Mouse (Mus musculus) macrophage (primary cell): ENCODE results near the gene Fam163a. TPM values are rescaled to one million over a fixed set of nuclear protein-coding genes. Genes with fewer than 3 reads are reported as not detected.
"Not testable (repeated sequence)": the region's sequence is repeated elsewhere in the genome, so short reads cannot be mapped to it uniquely, and the experiment has no call there.

ENCODE experiments used
- H3K27ac ChIP-seq: fragments of 350-480 bp; formaldehyde crosslinking; 2 replicates; pipeline ENCODE4 v1.9.0; 2021
- H3K36me3 ChIP-seq: fragments of 350-480 bp; formaldehyde crosslinking; 2 replicates; pipeline ENCODE4 v1.9.0; 2021; ENCODE audit errors: inconsistent target
- H3K4me3 ChIP-seq: fragments of 350-480 bp; formaldehyde crosslinking; 2 replicates; pipeline ENCODE4 v1.9.0; 2021; ENCODE audit errors: inconsistent target
- H3K79me2 ChIP-seq: fragments of 350-480 bp; formaldehyde crosslinking; 2 replicates; pipeline ENCODE4 v1.9.0; 2021; ENCODE audit errors: inconsistent target
- WGBS: methylation state at CpG from one replicate; pipeline ENCODE4 v1.1.7; 2026; ENCODE audit warnings: inconsistent platforms; ENCODE audit not compliant: missing documents; 5-methylcytosine and 5-hydroxymethylcytosine counted together
- polyA plus RNA-seq: library from polyadenylated mRNA; stranded (reverse); fragments of 250-400 nt; gene quantifications from 3 replicates; pipeline ENCODE4 v1.2.4, GENCODE M21; 2018; ENCODE audit warnings: inconsistent platforms
- total RNA-seq, 78 experiments: library from RNA; depleted of rRNA; stranded (reverse); fragments of 250-400 nt; gene quantifications; 1 replicate in 9 of 78; 2 replicates in 24 of 78; 3 replicates in 43 of 78; 4 replicates in 2 of 78; pipeline ENCODE4 v1.2.4; 2018; ENCODE audit warnings: inconsistent platforms in 56 of 78

The Fam163a gene
- not detected for total RNA-seq (2018; cell fraction: chromatin; rRNA removed)
- not detected for total RNA-seq (2018; cell fraction: cytosol; rRNA removed)
- total RNA-seq (2018; cell fraction: nucleus; rRNA removed) = not detected
- not detected in 3 replicates for polyA plus RNA-seq

GRCm38 (mm10) chr1:156204656-156205131 is at the start of gene Fam163a:
Gene Fam163a (minus strand): TSS chr1:156205026.
- Histone ChIP-seq H3K79me2 (no peaks in the 10 kb centered on the region), H3K27ac (no peak within 1 kb of the TSS), H3K36me3 (no peaks in the 10 kb centered on the region), H3K4me3 (no peak within 1 kb of the TSS)
- 2% methylated on average over 40 of the region's 44 CpGs for WGBS

- H3K36me3 ChIP-seq, H3K27ac ChIP-seq, H3K4me3 ChIP-seq, H3K79me2 ChIP-seq: not testable (repeated sequence)
- WGBS = 90% methylated on average over 4 of the region's 4 CpGs
Measured at GRCm38 (mm10) chr1:156251096-156251495, 46.3 kb upstream of the Fam163a start.

GRCm38 (mm10) chr1:156247893-156248292 is 43.1 kb upstream of the Fam163a start:
- WGBS = 93% methylated on average over 3 of the region's 3 CpGs
- no peaks in the 10 kb centered on the region for H3K79me2 ChIP-seq

GRCm38 (mm10) chr1:156241713-156242348 is 37.0 kb upstream of the Fam163a start:
- Histone ChIP-seq H3K36me3 (no peaks in the 10 kb centered on the region), H3K4me3 (no peak overlapping the region)
- 9% methylated on average over 14 of the region's 14 CpGs for WGBS

More at GRCm38 (mm10) chr1:156247893-156248292, 43.1 kb upstream of the Fam163a start:
- Histone ChIP-seq H3K4me3 (no peak overlapping the region), H3K36me3 (no peaks in the 10 kb centered on the region), H3K27ac (no peak overlapping the region)

GRCm38 (mm10) chr1:156241035-156241434 is 36.2 kb upstream of the Fam163a start:
- Histone ChIP-seq H3K27ac (no peak overlapping the region), H3K79me2 (no peaks in the 10 kb centered on the region), H3K4me3 (no peak overlapping the region), H3K36me3 (no peaks in the 10 kb centered on the region)
- 32% methylated on average over 2 of the region's 2 CpGs for WGBS

More at GRCm38 (mm10) chr1:156241713-156242348, 37.0 kb upstream of the Fam163a start:
- Histone ChIP-seq H3K79me2 (no peaks in the 10 kb centered on the region), H3K27ac (no peak overlapping the region)

GRCm38 (mm10) chr1:156231122-156231521 is 26.3 kb upstream of the Fam163a start:
- Histone ChIP-seq H3K27ac (no peak overlapping the region), H3K4me3 (no peak overlapping the region), H3K36me3 (no peaks in the 10 kb centered on the region), H3K79me2 (no peaks in the 10 kb centered on the region)
- 97% methylated on average over 6 of the region's 6 CpGs for WGBS

- Histone ChIP-seq H3K4me3 (no peak overlapping the region), H3K27ac (no peak overlapping the region), H3K36me3 (no peaks in the 10 kb centered on the region), H3K79me2 (no peaks in the 10 kb centered on the region)
- WGBS = 79% methylated on average over 9 of the region's 9 CpGs
Measured at GRCm38 (mm10) chr1:156230339-156231089, 25.7 kb upstream of the Fam163a start.

- Histone ChIP-seq H3K79me2 (no peaks in the 10 kb centered on the region), H3K27ac (no peak overlapping the region), H3K36me3 (no peaks in the 10 kb centered on the region), H3K4me3 (no peak overlapping the region)
- WGBS = 11% methylated on average over 7 of the region's 7 CpGs
Measured at GRCm38 (mm10) chr1:156229448-156229847, 24.6 kb upstream of the Fam163a start.

GRCm38 (mm10) chr1:156228728-156229127 is 23.9 kb upstream of the Fam163a start:
- WGBS = 85% methylated on average over 4 of the region's 4 CpGs
- Histone ChIP-seq H3K4me3 (no peak overlapping the region), H3K27ac (no peak overlapping the region), H3K79me2 (no peaks in the 10 kb centered on the region), H3K36me3 (no peaks in the 10 kb centered on the region)

- no peaks in the 10 kb centered on the region for H3K36me3 ChIP-seq
- no peak overlapping the region for H3K4me3 ChIP-seq
- H3K27ac ChIP-seq = no peak overlapping the region
- H3K79me2 ChIP-seq = no peaks in the 10 kb centered on the region
- 85% methylated on average over 5 of the region's 5 CpGs for WGBS
Measured at GRCm38 (mm10) chr1:156226903-156227302, 22.1 kb upstream of the Fam163a start.

- Histone ChIP-seq H3K4me3 (no peak overlapping the region), H3K36me3 (no peaks in the 10 kb centered on the region), H3K27ac (no peak overlapping the region), H3K79me2 (no peaks in the 10 kb centered on the region)
- 88% methylated on average over 13 of the region's 13 CpGs for WGBS
Measured at GRCm38 (mm10) chr1:156222205-156223000, 17.6 kb upstream of the Fam163a start.

GRCm38 (mm10) chr1:156221327-156221726 is 16.5 kb upstream of the Fam163a start:
- Histone ChIP-seq H3K27ac (no peak overlapping the region), H3K36me3 (no peaks in the 10 kb centered on the region), H3K79me2 (no peaks in the 10 kb centered on the region), H3K4me3 (no peak overlapping the region)
- 100% methylated on average over 2 of the region's 2 CpGs for WGBS

- no peaks in the 10 kb centered on the region for H3K79me2 ChIP-seq
- H3K36me3 ChIP-seq = no peaks in the 10 kb centered on the region
- no peak overlapping the region for H3K27ac ChIP-seq
- H3K4me3 ChIP-seq = no peak overlapping the region
- 89% methylated on average over 2 of the region's 2 CpGs for WGBS
Measured at GRCm38 (mm10) chr1:156218573-156218972, 13.7 kb upstream of the Fam163a start.

- 96% methylated on average over 8 of the region's 8 CpGs for WGBS
- H3K27ac ChIP-seq = no peak overlapping the region
- H3K4me3 ChIP-seq = no peak overlapping the region
Measured at GRCm38 (mm10) chr1:156217941-156218340, 13.1 kb upstream of the Fam163a start.

More at GRCm38 (mm10) chr1:156217941-156218340, 13.1 kb upstream of the Fam163a start:
- no peaks in the 10 kb centered on the region for H3K36me3 ChIP-seq
- no peaks in the 10 kb centered on the region for H3K79me2 ChIP-seq
